Mouse (Mus musculus): ENCODE data around the gene Fgfbp1. TPM values are rescaled to one million over a fixed set of nuclear protein-coding genes. Genes with fewer than 3 reads are reported as not detected.

Fgfbp1 gene
- 0.11 and 0.43 TPM in 2 replicates for polyA plus RNA-seq (2016; fragmentation: Nextera tagmentation; extraction: Ambion mirVana)

DNA sequence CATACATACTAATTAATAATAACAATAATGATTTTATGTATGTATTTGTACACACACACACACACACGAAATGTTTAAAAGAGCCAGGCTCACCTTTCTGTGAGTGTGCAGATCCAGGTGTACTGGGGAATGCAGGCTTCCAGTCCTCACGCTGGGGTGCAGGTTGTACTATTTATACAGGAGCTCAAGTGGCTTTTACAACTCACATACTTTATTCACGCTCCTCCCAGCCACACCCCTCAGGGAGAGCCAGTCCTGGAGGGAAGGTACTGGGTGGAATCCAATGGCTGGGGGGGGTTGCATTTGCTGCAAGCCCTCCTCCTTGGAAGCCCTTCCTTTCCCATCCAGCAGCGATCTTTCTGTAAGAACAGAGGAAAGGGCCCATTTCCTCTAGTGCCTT, at the start of gene Fgfbp1:
Fgfbp1 (minus strand) TSS at position 160 of the 400 bp plus-strand sequence.
- DNase-seq (ENCODE audit: low spot score) = no peak
- H3K36me3 ChIP-seq = no peaks in the 10 kb centered on the region
- no peaks in the 10 kb centered on the region for H3K9me3 ChIP-seq (replicated peaks)
- H3K4me3 ChIP-seq = no peak within 1 kb of the TSS
- no peak within 1 kb of the TSS for H3K27ac ChIP-seq (replicated peaks)
- no peaks in the 10 kb centered on the region for H3K27me3 ChIP-seq (ENCODE audit: low read depth, poor library complexity, severe bottlenecking)
- 51% methylated on average over 4 of the region's 4 CpGs for WGBS
- H3K4me1 ChIP-seq = peaks cover 2% of the 10 kb centered on the region

DNA sequence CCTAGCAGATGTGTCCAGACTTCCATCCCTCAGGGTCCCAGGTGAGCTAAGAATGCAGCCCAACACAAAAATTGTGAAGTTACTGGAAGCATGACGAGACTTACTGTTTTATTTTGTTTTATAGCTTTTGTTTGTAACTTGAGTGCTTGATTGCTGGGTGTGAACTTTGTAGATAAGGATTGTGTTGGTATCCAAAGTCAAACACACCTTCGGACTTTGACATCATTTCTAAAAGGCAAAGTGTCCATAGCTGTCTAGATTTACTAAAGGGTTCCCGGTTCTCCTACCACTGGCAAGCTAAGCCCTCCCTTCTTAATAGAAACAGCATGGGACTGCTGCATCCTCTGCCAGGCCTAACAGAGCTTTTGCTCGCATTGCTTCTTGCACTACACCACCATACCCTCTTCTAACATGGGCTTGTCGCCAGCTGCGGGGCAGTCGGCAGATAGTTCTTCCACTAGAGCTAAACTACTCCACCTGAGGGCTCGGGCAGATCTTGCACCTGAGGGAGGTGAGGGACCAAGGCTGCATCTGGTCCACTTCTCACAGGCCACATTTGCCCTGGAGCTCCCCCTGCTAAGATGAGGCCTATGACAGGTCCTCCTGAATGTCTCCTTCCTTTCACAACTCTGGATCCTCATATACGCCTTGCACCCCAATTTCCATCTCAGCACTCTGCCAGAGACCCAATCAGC, 16.9 kb upstream of the Fgfbp1 start:
- Histone ChIP-seq H3K36me3 (peaks cover 95% of the 10 kb centered on the region), H3K27me3 (ENCODE audit: low read depth, poor library complexity, severe bottlenecking) (no peaks in the 10 kb centered on the region), H3K27ac (replicated peaks) (no peak overlapping the region), H3K9me3 (replicated peaks) (no peaks in the 10 kb centered on the region), H3K4me3 (no peak overlapping the region), H3K4me1 (no peaks in the 10 kb centered on the region)
- DNase-seq (ENCODE audit: low spot score) = no peak
- 95% methylated on average over 9 of the region's 9 CpGs for WGBS

DNA sequence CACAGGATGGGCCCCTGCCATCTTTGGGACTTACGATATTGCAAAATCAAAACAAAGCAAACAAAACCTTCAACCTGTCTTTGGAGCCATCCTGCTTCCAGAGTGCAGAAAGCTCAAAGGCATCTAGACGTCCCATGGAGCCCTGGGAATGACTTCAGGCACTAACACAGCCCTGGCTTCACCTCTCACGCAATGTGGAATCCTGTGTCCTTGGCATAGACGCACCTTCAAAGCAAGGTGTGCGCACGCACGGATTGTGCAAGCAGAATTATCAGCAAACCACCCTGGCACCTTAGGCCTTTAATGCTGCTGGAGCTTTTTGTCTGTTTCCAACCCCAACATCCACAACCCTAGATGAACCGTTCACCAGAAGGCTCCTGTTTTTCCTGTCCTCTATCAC, 16.0 kb upstream of the Fgfbp1 start:
- Histone ChIP-seq H3K9me3 (replicated peaks) (no peaks in the 10 kb centered on the region), H3K4me3 (no peak overlapping the region), H3K27me3 (ENCODE audit: low read depth, poor library complexity, severe bottlenecking) (no peaks in the 10 kb centered on the region), H3K27ac (replicated peaks) (no peak overlapping the region), H3K4me1 (no peaks in the 10 kb centered on the region), H3K36me3 (peaks cover 91% of the 10 kb centered on the region)
- DNase-seq (ENCODE audit: low spot score) = no peak
- 94% methylated on average over 8 of the region's 8 CpGs for WGBS

GRCm38 (mm10) chr5:43996162-43996561, 14.6 kb upstream of the Fgfbp1 start:
- no peak for DNase-seq (ENCODE audit: low spot score)
- 94% methylated on average over 4 of the region's 4 CpGs for WGBS
- Histone ChIP-seq H3K4me1 (no peaks in the 10 kb centered on the region), H3K9me3 (replicated peaks) (no peaks in the 10 kb centered on the region), H3K36me3 (peaks cover 77% of the 10 kb centered on the region), H3K4me3 (no peak overlapping the region), H3K27ac (replicated peaks) (no peak overlapping the region), H3K27me3 (ENCODE audit: low read depth, poor library complexity, severe bottlenecking) (no peaks in the 10 kb centered on the region)

- Histone ChIP-seq H3K9me3 (replicated peaks) (no peaks in the 10 kb centered on the region), H3K36me3 (peaks cover 65% of the 10 kb centered on the region), H3K4me3 (no peak overlapping the region), H3K4me1 (no peaks in the 10 kb centered on the region), H3K27ac (replicated peaks) (no peak overlapping the region), H3K27me3 (ENCODE audit: low read depth, poor library complexity, severe bottlenecking) (no peaks in the 10 kb centered on the region)
- no peak for DNase-seq (ENCODE audit: low spot score)
- 93% methylated on average over 2 of the region's 2 CpGs for WGBS
Observed at GRCm38 (mm10) chr5:43994981-43995380, 13.4 kb upstream of the Fgfbp1 start.

GRCm38 (mm10) chr5:43990316-43990715, 8.7 kb upstream of the Fgfbp1 start:
- H3K4me1 ChIP-seq = peaks cover 8% of the 10 kb centered on the region
- H3K27me3 ChIP-seq (ENCODE audit: low read depth, poor library complexity, severe bottlenecking) = no peaks in the 10 kb centered on the region
- DNase-seq (ENCODE audit: low spot score) = peak; percentile 50
- no peaks in the 10 kb centered on the region for H3K9me3 ChIP-seq (replicated peaks)
- H3K27ac ChIP-seq (replicated peaks) = no peak overlapping the region
- WGBS = 46% methylated on average over 6 of the region's 6 CpGs
- H3K4me3 ChIP-seq = no peak overlapping the region
- H3K36me3 ChIP-seq = peaks cover 21% of the 10 kb centered on the region

GRCm38 (mm10) chr5:43989017-43989416, 7.4 kb upstream of the Fgfbp1 start:
- Histone ChIP-seq H3K36me3 (peaks cover 11% of the 10 kb centered on the region), H3K4me3 (no peak overlapping the region), H3K4me1 (peaks cover 8% of the 10 kb centered on the region), H3K27ac (replicated peaks) (no peak overlapping the region), H3K9me3 (replicated peaks) (no peaks in the 10 kb centered on the region), H3K27me3 (ENCODE audit: low read depth, poor library complexity, severe bottlenecking) (no peaks in the 10 kb centered on the region)
- WGBS = 84% methylated on average over 5 of the region's 5 CpGs
- no peak for DNase-seq (ENCODE audit: low spot score)

- Histone ChIP-seq H3K27me3 (ENCODE audit: low read depth, poor library complexity, severe bottlenecking) (no peaks in the 10 kb centered on the region), H3K4me3 (no peak overlapping the region), H3K36me3 (no peaks in the 10 kb centered on the region), H3K9me3 (replicated peaks) (no peaks in the 10 kb centered on the region), H3K4me1 (peaks cover 8% of the 10 kb centered on the region), H3K27ac (replicated peaks) (no peak overlapping the region)
- no peak for DNase-seq (ENCODE audit: low spot score)
Observed at GRCm38 (mm10) chr5:43986212-43986611, 4.6 kb upstream of the Fgfbp1 start.

DNA sequence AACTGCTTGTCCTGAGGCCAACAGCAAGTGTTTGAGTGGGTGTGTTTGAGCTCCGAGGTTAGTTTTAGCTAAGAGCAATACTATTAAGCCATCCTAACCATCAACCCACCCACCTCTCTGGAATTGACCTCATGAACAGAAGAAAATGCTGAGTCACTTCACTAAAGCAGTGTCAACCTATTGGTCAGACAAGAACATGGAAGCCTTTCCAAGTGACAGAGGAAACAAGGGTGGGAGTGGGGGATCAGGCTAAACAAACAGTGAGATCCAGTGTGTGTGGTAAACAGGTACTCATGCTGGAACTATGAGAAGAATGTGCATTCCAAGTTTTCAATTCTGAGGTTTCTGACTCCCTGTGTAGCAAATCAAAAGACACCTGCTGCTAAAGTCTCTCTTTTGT, 1.3 kb upstream of the Fgfbp1 start:
- no peak overlapping the region for H3K27ac ChIP-seq (replicated peaks)
- no peak overlapping the region for H3K4me3 ChIP-seq
- no peaks in the 10 kb centered on the region for H3K36me3 ChIP-seq
- 47% methylated on average over 1 of the region's 1 CpGs for WGBS
- no peaks in the 10 kb centered on the region for H3K27me3 ChIP-seq (ENCODE audit: low read depth, poor library complexity, severe bottlenecking)
- peaks cover 8% of the 10 kb centered on the region for H3K4me1 ChIP-seq
- no peaks in the 10 kb centered on the region for H3K9me3 ChIP-seq (replicated peaks)
- no peak for DNase-seq (ENCODE audit: low spot score)

GRCm38 (mm10) chr5:43980397-43980796, 1.2 kb downstream of the Fgfbp1 start:
- Histone ChIP-seq H3K4me1 (no peaks in the 10 kb centered on the region; the same call in 1 of the 2 replicates), H3K27ac (replicated peaks) (no peak overlapping the region), H3K27me3 (ENCODE audit: low read depth, poor library complexity, severe bottlenecking) (no peaks in the 10 kb centered on the region), H3K4me3 (no peak overlapping the region), H3K9me3 (replicated peaks) (no peaks in the 10 kb centered on the region), H3K36me3 (no peaks in the 10 kb centered on the region)
- DNase-seq (ENCODE audit: low spot score) = no peak
- WGBS = 85% methylated on average over 2 of the region's 2 CpGs

DNA sequence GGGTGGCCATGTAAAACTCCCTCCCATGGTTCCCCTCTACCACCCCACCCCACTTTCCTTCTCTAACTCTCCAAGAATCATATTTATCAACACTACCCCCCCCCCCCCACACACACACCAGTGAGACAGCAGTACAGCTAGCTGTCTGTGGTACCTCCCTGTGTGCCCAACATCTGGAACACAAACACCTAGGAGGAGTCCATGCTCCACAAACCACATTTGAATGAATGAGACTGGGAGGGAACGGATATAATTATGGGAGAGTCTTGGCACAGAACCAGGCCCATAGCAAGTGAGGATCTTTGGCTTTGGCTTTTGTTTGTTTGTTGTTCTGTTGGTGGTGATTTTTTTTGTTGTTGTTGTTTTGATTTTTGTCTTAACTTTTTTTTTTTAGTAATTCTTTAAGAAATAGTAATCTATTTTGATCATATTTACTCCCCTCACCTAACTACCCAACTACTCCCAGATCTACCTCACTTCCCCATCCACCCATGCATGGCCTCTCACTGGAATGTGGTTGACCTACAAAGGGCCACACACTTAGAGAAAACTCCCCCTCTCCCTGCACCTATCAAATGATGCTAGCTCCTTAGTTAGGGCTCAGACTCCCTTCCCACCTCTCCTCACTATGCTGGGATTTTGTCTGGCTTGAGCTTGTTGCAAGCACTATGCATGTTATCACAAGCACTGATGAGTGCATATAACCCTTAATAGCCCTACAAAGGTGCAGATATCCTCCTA, 4.6 kb downstream of the Fgfbp1 start:
- 84% methylated on average over 1 of the region's 1 CpGs for WGBS
- no peak overlapping the region for H3K4me3 ChIP-seq
- H3K27me3 ChIP-seq (ENCODE audit: low read depth, poor library complexity, severe bottlenecking) = no peaks in the 10 kb centered on the region
- no peaks in the 10 kb centered on the region for H3K4me1 ChIP-seq
- no peak for DNase-seq (ENCODE audit: low spot score)
- no peaks in the 10 kb centered on the region for H3K36me3 ChIP-seq
- no peak overlapping the region for H3K27ac ChIP-seq (replicated peaks)
- no peaks in the 10 kb centered on the region for H3K9me3 ChIP-seq (replicated peaks)

- H3K9me3 ChIP-seq (replicated peaks) = no peaks in the 10 kb centered on the region
- H3K36me3 ChIP-seq = no peaks in the 10 kb centered on the region
- no peaks in the 10 kb centered on the region for H3K27me3 ChIP-seq (ENCODE audit: low read depth, poor library complexity, severe bottlenecking)
- H3K27ac ChIP-seq (replicated peaks) = no peak overlapping the region
- DNase-seq (ENCODE audit: low spot score) = no peak
- WGBS = 88% methylated on average over 6 of the region's 6 CpGs
- H3K4me3 ChIP-seq = no peak overlapping the region
- no peaks in the 10 kb centered on the region for H3K4me1 ChIP-seq
Observed at GRCm38 (mm10) chr5:43974166-43974565, 7.4 kb downstream of the Fgfbp1 start.

DNA sequence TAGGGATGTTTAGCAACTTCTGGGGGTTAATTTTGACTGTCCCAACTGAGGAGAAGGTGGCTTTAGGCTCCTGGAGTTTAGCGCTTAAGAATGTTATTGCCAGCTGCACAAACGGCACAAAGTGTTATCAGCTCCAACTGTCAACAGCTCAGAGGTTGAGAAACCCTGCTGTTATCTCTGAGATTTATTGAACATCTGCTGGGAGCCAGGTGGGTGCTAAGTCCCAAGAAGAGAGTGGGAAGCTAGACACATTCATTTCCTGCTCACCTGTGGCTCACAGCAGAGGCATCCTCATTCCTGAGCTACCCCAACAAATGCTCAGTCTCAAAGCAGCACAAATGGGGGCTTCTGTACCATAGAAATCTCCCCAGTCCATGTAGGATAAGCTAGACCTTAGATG, 10.4 kb downstream of the Fgfbp1 start:
- Histone ChIP-seq H3K36me3 (no peaks in the 10 kb centered on the region), H3K4me1 (no peaks in the 10 kb centered on the region), H3K4me3 (no peak overlapping the region), H3K9me3 (replicated peaks) (no peaks in the 10 kb centered on the region), H3K27ac (replicated peaks) (no peak overlapping the region), H3K27me3 (ENCODE audit: low read depth, poor library complexity, severe bottlenecking) (no peaks in the 10 kb centered on the region)
- WGBS = 77% methylated on average over 2 of the region's 2 CpGs
- no peak for DNase-seq (ENCODE audit: low spot score)
